Mouse (Mus musculus): Measurements from ENCODE around the gene Wnk2.

GRCm38 (mm10) chr13:49069979-49070378 is 77.8 kb downstream of the Wnk2 start:
- TF ChIP-seq CTCF (IDR thresholded peaks at IDR 0.05; ENCODE audit: extremely low read depth, insufficient read depth, low read length) (no peak), POLR2A (IDR thresholded peaks at IDR 0.05; ENCODE audit: extremely low read depth, insufficient read depth, low read length) (no peak)

Measured in cortical plate, adult 2 months (tissue).